Mouse (Mus musculus) gonadal fat pad, adult 2 months (tissue): ENCODE data around the gene Fam205a1. TPM values are rescaled to one million over a fixed set of nuclear protein-coding genes. Genes with fewer than 3 reads are reported as not detected.

Experiments used
- polyA plus RNA-seq: library from polyadenylated mRNA; depleted of rRNA; stranded (reverse); fragments of >200 nt; gene quantifications from 2 replicates; pipeline ENCODE4 v1.2.3, GENCODE M21; 2012; rRNA removed

Fam205a1 gene
- polyA plus RNA-seq, 1 experiment: 0.04 TPM

Other genes with a start within 250 kb of the Fam205a1 start
- not detected in 2 replicates for gene Gm10591, start 241.7 kb downstream of the Fam205a1 start, polyA plus RNA-seq
- gene Gm2564, start 224.2 kb downstream of the Fam205a1 start, polyA plus RNA-seq: 5.1 and 6.7 TPM in 2 replicates
- gene Ccl27b, start 198.6 kb downstream of the Fam205a1 start, polyA plus RNA-seq: not detected in 2 replicates
- gene Il11ra2, start 192.0 kb downstream of the Fam205a1 start, polyA plus RNA-seq: 0.71 and 0.84 TPM in 2 replicates
- not detected in 2 replicates for gene 4930578G10Rik, start 118.3 kb downstream of the Fam205a1 start, polyA plus RNA-seq
- 17.8 and 20.5 TPM in 2 replicates for gene Ccl19, start 97.3 kb downstream of the Fam205a1 start, polyA plus RNA-seq
- 79.4 and 95.3 TPM in 2 replicates for gene Ccl21a, start 79.9 kb downstream of the Fam205a1 start, polyA plus RNA-seq
- gene Gm12394, start 2.9 kb upstream of the Fam205a1 start, polyA plus RNA-seq: 0.03 and 0.04 TPM in 2 replicates
- 0.54 and 0.86 TPM in 2 replicates for gene Fam205c, start 20.3 kb upstream of the Fam205a1 start, polyA plus RNA-seq
- gene Phf24, start 62.8 kb upstream of the Fam205a1 start, polyA plus RNA-seq: 0.94 and 1.6 TPM in 2 replicates
- 11.1 and 12.7 TPM in 2 replicates for gene Dnajb5, start 95.9 kb upstream of the Fam205a1 start, polyA plus RNA-seq
- gene 1700022I11Rik, start 115.7 kb upstream of the Fam205a1 start, polyA plus RNA-seq: 0.22 TPM in 1 of 2 replicates, not detected in the other
- 142 and 179 TPM in 2 replicates for gene Vcp, start 146.6 kb upstream of the Fam205a1 start, polyA plus RNA-seq
- 10.8 and 13.5 TPM in 2 replicates for gene Fancg, start 156.6 kb upstream of the Fam205a1 start, polyA plus RNA-seq
- 18.0 and 24.3 TPM in 2 replicates for gene Pigo, start 171.9 kb upstream of the Fam205a1 start, polyA plus RNA-seq
- 68.2 and 103 TPM in 2 replicates for gene Stoml2, start 177.8 kb upstream of the Fam205a1 start, polyA plus RNA-seq
- gene Fam214b, start 192.3 kb upstream of the Fam205a1 start, polyA plus RNA-seq: 25.4 and 27.6 TPM in 2 replicates
- 22.1 and 22.4 TPM in 2 replicates for gene Unc13b, start 205.1 kb upstream of the Fam205a1 start, polyA plus RNA-seq